Mouse (Mus musculus) spleen, adult 2 months (tissue): ENCODE results near the gene Eef1akmt2.

Experiments used
- CTCF ChIP-seq: fragments of 200-500 bp; IDR thresholded peaks from 2 replicates; pipeline ENCODE4 v1.5.1; 2011; ENCODE audit warnings: mild to moderate bottlenecking, inconsistent platforms; ENCODE audit not compliant: insufficient read depth, insufficient read length, insufficient replicate concordance; ENCODE audit errors: extremely low read depth
- POLR2A ChIP-seq: fragments of 200-500 bp; IDR thresholded peaks from 2 replicates; pipeline ENCODE4 v1.6.1; 2011; ENCODE audit warnings: low read depth, low read length, inconsistent platforms

GRCm38 (mm10) chr7:132815081-132815480 lies 37.4 kb downstream of the Eef1akmt2 start:
- TF ChIP-seq CTCF = no peak
- no peak for TF ChIP-seq POLR2A
